8 mouse cellular contexts compared by ENCODE assay signal in the genomic region with DNA sequence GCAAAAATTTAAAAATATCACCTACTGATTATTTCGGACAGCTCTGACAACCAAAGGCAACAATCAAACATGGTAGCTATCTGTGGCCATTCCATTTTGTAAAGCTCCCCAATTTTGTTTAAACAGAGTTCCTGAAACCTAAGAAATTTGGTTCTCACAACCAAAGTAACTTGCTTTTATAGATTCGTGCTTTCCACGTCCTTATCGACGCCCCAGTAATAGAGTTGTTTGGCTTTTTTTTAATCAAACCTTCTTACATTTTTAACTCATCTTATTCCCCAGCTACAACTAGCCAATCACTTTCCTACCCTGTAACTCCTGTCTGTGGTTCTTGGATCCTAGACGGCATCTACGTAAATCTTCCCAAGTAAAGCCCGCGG. TPM values are rescaled to one million over a fixed set of nuclear protein-coding genes. Genes with fewer than 3 reads are reported as not detected.
DNase-seq lines count a peak whose midpoint lies in the region; ATAC-seq and TF ChIP-seq lines count a peak whose summit lies in the region.

No protein-coding gene starts in this region.

- no peaks in the 10 kb centered on the region for H3K9me3 ChIP-seq in heart, embryonic 11.5 days (replicated peaks; ENCODE audit: control insufficient read depth, low read length)
- no peaks in the 10 kb centered on the region for H3K9me3 ChIP-seq in E14TG2a.4 (ENCODE audit: low read length)
- no peaks in the 10 kb centered on the region for H3K9me3 ChIP-seq in forebrain, embryonic 14.5 days (replicated peaks; ENCODE audit: control insufficient read depth, low read length)
- H3K9me3 ChIP-seq in liver, embryonic 16.5 days (replicated peaks; ENCODE audit: control insufficient read depth, low read length), result no peaks in the 10 kb centered on the region

- H3K36me3 ChIP-seq in heart, embryonic 11.5 days (ENCODE audit: control insufficient read depth, insufficient read depth, low read length), result peaks cover 16% of the 10 kb centered on the region
- H3K36me3 ChIP-seq in E14TG2a.4 (ENCODE audit: insufficient read depth, low read length), result peaks cover 35% of the 10 kb centered on the region
- H3K36me3 ChIP-seq in forebrain, embryonic 14.5 days (ENCODE audit: control insufficient read depth, insufficient read depth, low read length), result peaks cover 30% of the 10 kb centered on the region
- H3K36me3 ChIP-seq in liver, embryonic 16.5 days (ENCODE audit: control insufficient read depth, insufficient read depth), result peaks cover 5% of the 10 kb centered on the region; the same call in 1 of the 2 replicates

- peaks cover 6% of the 10 kb centered on the region; the same call in 1 of the 2 replicates for H3K4me1 ChIP-seq in heart, embryonic 11.5 days (ENCODE audit: control insufficient read depth, insufficient read depth, low read length)
- H3K4me1 ChIP-seq in E14TG2a.4 (replicated peaks; ENCODE audit: low read depth, low read length), result peaks cover 32% of the 10 kb centered on the region
- peaks cover 8% of the 10 kb centered on the region for H3K4me1 ChIP-seq in forebrain, embryonic 14.5 days (ENCODE audit: control insufficient read depth, insufficient read depth, low read length)
- peaks cover 14% of the 10 kb centered on the region for H3K4me1 ChIP-seq in liver, embryonic 16.5 days (ENCODE audit: control insufficient read depth, low read depth, low read length)

- peak overlapping the region; percentile 72 for H3K4me2 ChIP-seq in heart, embryonic 11.5 days
- H3K4me2 ChIP-seq in forebrain, embryonic 14.5 days (ENCODE audit: low read length), result peak overlapping the region; percentile 52
- peak overlapping the region; percentile 91 for H3K4me2 ChIP-seq in liver, embryonic 16.5 days (ENCODE audit: low read depth, low read length)

- 15% methylated on average over 9 of the region's 9 CpGs for WGBS in heart, embryonic 11.5 days (ENCODE audit: insufficient replicate concordance)
- 16% methylated on average over 9 of the region's 9 CpGs for WGBS in forebrain, embryonic 14.5 days
- 11% methylated on average over 9 of the region's 9 CpGs for WGBS in liver, embryonic 16.5 days (ENCODE audit: insufficient replicate concordance)

- H3K4me3 ChIP-seq in heart, embryonic 11.5 days (ENCODE audit: low read depth, low read length), result peak overlapping the region; percentile 67
- peak overlapping the region; percentile 85 for H3K4me3 ChIP-seq in E14TG2a.4 (replicated peaks; ENCODE audit: low read length)
- H3K4me3 ChIP-seq in forebrain, embryonic 14.5 days (ENCODE audit: low read depth, low read length), result peak overlapping the region; percentile 61
- H3K4me3 ChIP-seq in liver, embryonic 16.5 days (ENCODE audit: low read depth, low read length), result peak overlapping the region; percentile 71

- H3K27me3 ChIP-seq in heart, embryonic 11.5 days (ENCODE audit: control insufficient read depth, insufficient read depth, low read length), result no peaks in the 10 kb centered on the region
- 0 out of 2 replicates have a peak, but pooled peaks cover 5% of the 10 kb centered on the region for H3K27me3 ChIP-seq in E14TG2a.4 (ENCODE audit: insufficient read depth, low read length)
- H3K27me3 ChIP-seq in forebrain, embryonic 14.5 days (replicated peaks; ENCODE audit: control insufficient read depth, insufficient read depth, low read length), result no peaks in the 10 kb centered on the region
- no peaks in the 10 kb centered on the region for H3K27me3 ChIP-seq in liver, embryonic 16.5 days (ENCODE audit: control insufficient read depth, insufficient read depth, low read depth, low read length)

- no peak for DNase-seq in heart, adult 9 months (ENCODE audit: low spot score in 2 of 2)
- no peak for DNase-seq in forebrain, embryonic 14.5 days (ENCODE audit: low spot score)
- DNase-seq in Muller cell, postnatal 12 days (ENCODE audit: inconsistent ontology term), result no peak
- DNase-seq in frontal cortex, postnatal 14 days (ENCODE audit: low spot score in 2 of 2), result no peak
- no peak for DNase-seq in embryo, embryonic 10 days (ENCODE audit: low spot score)

- TF ChIP-seq CTCF in E14TG2a.4 (conservative IDR thresholded peaks at IDR 0.05; ENCODE audit: low read length), result no peak

- peak overlapping the region; percentile 48 for H3K27ac ChIP-seq in heart, embryonic 11.5 days (ENCODE audit: low read depth, low read length)
- peak overlapping the region; percentile 61 for H3K27ac ChIP-seq in forebrain, embryonic 14.5 days (ENCODE audit: low read depth, low read length)
- peak overlapping the region; percentile 63; the same call in 1 of the 2 replicates for H3K27ac ChIP-seq in liver, embryonic 16.5 days (ENCODE audit: low read length)

- no peak; the same call in 1 of the 2 replicates for ATAC-seq in heart, embryonic 11.5 days (replicated peaks; ENCODE audit: insufficient number of reproducible peaks, low FRiP score, low TSS enrichment)
- ATAC-seq in forebrain, embryonic 14.5 days, result no peak
- no peak for ATAC-seq in liver, embryonic 16.5 days (ENCODE audit: low read depth)

- H3K9ac ChIP-seq in heart, embryonic 11.5 days (ENCODE audit: low read depth, low read length), result peak overlapping the region; percentile 84
- peak overlapping the region; percentile 54 for H3K9ac ChIP-seq in forebrain, embryonic 14.5 days (ENCODE audit: low read length)
- peak overlapping the region; percentile 71 for H3K9ac ChIP-seq in liver, embryonic 16.5 days (ENCODE audit: low read depth, low read length)

RNA-seq across cellular contexts. Expression of a gene that starts 0.5 kb away (rescaled TPM):
- polyA plus RNA-seq in heart, embryonic 11.5 days (2014; fragmentation: Nextera tagmentation; extraction: Ambion mirVana), result 6.7 and 7.9 TPM in 2 replicates
- polyA plus RNA-seq in forebrain, embryonic 14.5 days (2014; fragmentation: Nextera tagmentation; extraction: Ambion mirVana), result 5.6 and 5.9 TPM in 2 replicates
- 1.2 TPM in 2 replicates for polyA plus RNA-seq in liver, embryonic 16.5 days (2015; fragmentation: Nextera tagmentation; extraction: Ambion mirVana)

RNA-seq across cellular contexts. Expression of a gene that starts 20.5 kb away (rescaled TPM):
- polyA plus RNA-seq in heart, embryonic 11.5 days (2014; fragmentation: Nextera tagmentation; extraction: Ambion mirVana), result 36.8 and 45.6 TPM in 2 replicates
- 10.0 TPM in 2 replicates for polyA plus RNA-seq in forebrain, embryonic 14.5 days (2014; fragmentation: Nextera tagmentation; extraction: Ambion mirVana)
- polyA plus RNA-seq in liver, embryonic 16.5 days (2015; fragmentation: Nextera tagmentation; extraction: Ambion mirVana), result 139 and 163 TPM in 2 replicates

RNA-seq across cellular contexts. Expression of a gene that starts 21.2 kb away (rescaled TPM):
- 12.9 and 18.5 TPM in 2 replicates for polyA plus RNA-seq in heart, embryonic 11.5 days (2014; fragmentation: Nextera tagmentation; extraction: Ambion mirVana)
- polyA plus RNA-seq in forebrain, embryonic 14.5 days (2014; fragmentation: Nextera tagmentation; extraction: Ambion mirVana), result 28.8 and 31.0 TPM in 2 replicates
- polyA plus RNA-seq in liver, embryonic 16.5 days (2015; fragmentation: Nextera tagmentation; extraction: Ambion mirVana), result 7.8 and 11.6 TPM in 2 replicates
